Mouse (Mus musculus) lung, postnatal 4 days (tissue): Measurements from ENCODE around the gene Trim47.

Experiments used
- DNase-seq, 2 experiments: peaks; one replicate each; pipeline ENCODE4 v3.0.0; 2021

The Trim47 gene

DNA sequence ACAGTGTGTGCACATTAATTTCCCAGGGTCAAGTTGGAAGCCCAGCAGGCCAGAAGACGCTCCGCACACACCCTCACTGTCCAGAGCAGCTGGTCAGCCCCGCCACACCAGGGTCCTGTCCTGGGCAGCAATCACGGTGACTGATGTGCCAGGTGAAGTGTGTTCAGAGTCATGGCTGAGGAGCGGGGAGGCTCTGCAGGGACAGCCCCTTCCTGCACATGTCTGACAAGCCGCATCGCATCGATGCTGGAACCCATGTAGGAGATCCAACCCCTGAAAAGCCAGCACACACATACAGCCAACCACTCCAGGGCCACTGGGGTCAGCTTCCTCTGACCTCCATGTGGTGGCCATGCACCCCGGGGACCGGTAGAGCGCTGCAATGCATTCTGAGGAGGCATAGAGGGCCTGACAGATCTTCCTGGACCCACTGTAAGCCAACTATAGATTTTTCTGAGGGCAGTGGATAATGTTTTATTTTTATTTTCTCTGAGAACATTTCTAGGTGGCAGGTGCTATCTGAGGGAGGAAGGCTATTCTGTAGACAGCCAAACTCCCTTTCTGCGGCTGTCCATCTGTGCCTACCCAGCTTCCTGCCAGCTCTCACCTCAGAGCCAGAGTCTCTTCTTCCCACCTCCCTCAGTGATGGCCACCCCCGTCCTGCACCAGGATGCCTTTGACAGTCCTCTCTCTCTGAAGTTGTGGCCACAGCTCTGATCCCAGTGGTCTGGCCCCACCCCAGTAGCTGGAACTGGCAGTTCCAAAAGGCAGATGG is 65.2 kb downstream of the Trim47 start:
- no peak for DNase-seq

- DNase-seq = peak; percentile 72 to 89
These were observed 66.4 kb downstream of the Trim47 start for GRCm38 (mm10) chr11:116060596-116060995.

- no peak for DNase-seq
These were observed 67.4 kb downstream of the Trim47 start for GRCm38 (mm10) chr11:116059691-116060025.

DNA sequence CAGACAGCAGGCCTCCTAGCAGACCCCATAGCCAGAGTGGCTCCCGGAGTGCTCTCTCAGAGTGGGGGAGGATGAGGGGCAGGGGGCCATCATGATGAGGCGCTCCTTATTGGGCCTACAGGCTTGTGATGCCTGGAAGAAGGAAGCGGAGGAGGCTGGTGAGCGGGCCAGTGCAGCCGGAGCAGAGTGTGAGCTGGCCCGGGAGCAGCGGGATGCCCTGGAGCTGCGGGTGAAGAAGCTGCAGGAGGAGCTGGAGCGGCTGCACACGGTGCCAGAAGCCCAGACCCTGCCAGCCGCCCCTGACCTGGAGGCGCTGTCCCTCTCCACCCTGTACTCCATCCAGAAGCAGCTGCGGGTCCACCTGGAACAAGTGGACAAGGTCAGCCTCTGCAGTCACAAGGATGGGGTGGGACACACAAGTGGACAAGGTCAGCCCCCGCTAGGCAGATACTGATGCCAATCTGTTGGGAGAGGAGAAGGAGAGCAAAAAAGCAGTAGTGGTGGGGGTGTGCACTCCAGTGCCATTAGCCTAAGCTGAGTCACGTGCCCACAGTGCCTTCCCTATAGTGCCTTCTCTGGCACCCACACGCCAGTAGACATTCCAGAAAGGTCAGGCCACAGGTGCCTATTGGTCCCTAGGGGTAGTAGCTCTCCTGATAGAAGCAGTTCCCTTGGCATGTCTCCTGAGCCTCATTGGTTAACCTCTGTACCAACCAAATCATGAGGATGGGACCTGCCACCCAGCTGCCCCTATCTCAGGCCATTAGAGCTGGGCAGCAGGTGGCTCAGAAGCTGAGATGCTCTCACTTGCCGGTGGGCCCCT is 67.9 kb downstream of the Trim47 start:
- no peak for DNase-seq

- DNase-seq = no peak
These were observed 68.9 kb downstream of the Trim47 start for GRCm38 (mm10) chr11:116058022-116058614.

GRCm38 (mm10) chr11:116057237-116057881 is 69.7 kb downstream of the Trim47 start:
- DNase-seq = no peak

- DNase-seq = no peak
These were observed 71.1 kb downstream of the Trim47 start for GRCm38 (mm10) chr11:116055873-116056272.
